Mouse (Mus musculus): ENCODE results near the gene Lin37. TPM values are rescaled to one million over a fixed set of nuclear protein-coding genes. Genes with fewer than 3 reads are reported as not detected.

The Lin37 gene
- total RNA-seq, 1 experiment from 2014 or later = 20.8 TPM

GRCm38 (mm10) chr7:30587842-30588667 is 28.4 kb upstream of the Lin37 start:
- ATAC-seq (replicated peaks; ENCODE audit: low read depth, poor library complexity, severe bottlenecking) = no peak

GRCm38 (mm10) chr7:30586455-30587020 is 26.9 kb upstream of the Lin37 start:
- ATAC-seq (replicated peaks; ENCODE audit: low read depth, poor library complexity, severe bottlenecking) = no peak

GRCm38 (mm10) chr7:30585170-30585569 is 25.5 kb upstream of the Lin37 start:
- ATAC-seq (replicated peaks; ENCODE audit: low read depth, poor library complexity, severe bottlenecking) = no peak

- ATAC-seq (replicated peaks; ENCODE audit: low read depth, poor library complexity, severe bottlenecking) = no peak
Measured at GRCm38 (mm10) chr7:30584339-30584738, 24.7 kb upstream of the Lin37 start.

- no peak for ATAC-seq (replicated peaks; ENCODE audit: low read depth, poor library complexity, severe bottlenecking)
Measured at GRCm38 (mm10) chr7:30581547-30581946, 21.9 kb upstream of the Lin37 start.

GRCm38 (mm10) chr7:30579950-30580349 is 20.3 kb upstream of the Lin37 start:
- no peak for ATAC-seq (replicated peaks; ENCODE audit: low read depth, poor library complexity, severe bottlenecking)

- ATAC-seq (replicated peaks; ENCODE audit: low read depth, poor library complexity, severe bottlenecking) = peak; percentile 65; the same call in 1 of the 2 replicates
Measured at GRCm38 (mm10) chr7:30572969-30573368, 13.3 kb upstream of the Lin37 start.

GRCm38 (mm10) chr7:30572389-30572788 is 12.8 kb upstream of the Lin37 start:
- ATAC-seq (replicated peaks; ENCODE audit: low read depth, poor library complexity, severe bottlenecking) = no peak

- ATAC-seq (replicated peaks; ENCODE audit: low read depth, poor library complexity, severe bottlenecking) = no peak
Measured at GRCm38 (mm10) chr7:30567555-30567954, 7.9 kb upstream of the Lin37 start.

GRCm38 (mm10) chr7:30566033-30566432 is 6.4 kb upstream of the Lin37 start:
- ATAC-seq (replicated peaks; ENCODE audit: low read depth, poor library complexity, severe bottlenecking) = no peak

- no peak for ATAC-seq (replicated peaks; ENCODE audit: low read depth, poor library complexity, severe bottlenecking)
Measured at GRCm38 (mm10) chr7:30564970-30565571, 5.4 kb upstream of the Lin37 start, which contains the start of gene Igflr1. Igflr1 (plus strand) TSS chr7:30565427.

GRCm38 (mm10) chr7:30563906-30564280 is 4.3 kb upstream of the Lin37 start:
- no peak for ATAC-seq (replicated peaks; ENCODE audit: low read depth, poor library complexity, severe bottlenecking)

GRCm38 (mm10) chr7:30563117-30563905 is 3.7 kb upstream of the Lin37 start, which contains the start of the genes U2af1l4, Gm49396 and Psenen:
U2af1l4 (plus strand) TSS chr7:30563301.
Gm49396 (plus strand) TSS chr7:30563344.
Psenen (minus strand) TSS chr7:30563627.
- ATAC-seq (replicated peaks; ENCODE audit: low read depth, poor library complexity, severe bottlenecking) = peak; percentile 64

GRCm38 (mm10) chr7:30562526-30563116 is 3.0 kb upstream of the Lin37 start:
- ATAC-seq (replicated peaks; ENCODE audit: low read depth, poor library complexity, severe bottlenecking) = peak; percentile 9; the same call in 1 of the 2 replicates

- ATAC-seq (replicated peaks; ENCODE audit: low read depth, poor library complexity, severe bottlenecking) = no peak
Measured at GRCm38 (mm10) chr7:30560296-30560695, 658 bp upstream of the Lin37 start.

GRCm38 (mm10) chr7:30558656-30559442 is 789 bp downstream of the Lin37 start:
- ATAC-seq (replicated peaks; ENCODE audit: low read depth, poor library complexity, severe bottlenecking) = no peak

GRCm38 (mm10) chr7:30557901-30558514 is 1.6 kb downstream of the Lin37 start:
- no peak for ATAC-seq (replicated peaks; ENCODE audit: low read depth, poor library complexity, severe bottlenecking)

GRCm38 (mm10) chr7:30556894-30557536 is 2.6 kb downstream of the Lin37 start:
- no peak for ATAC-seq (replicated peaks; ENCODE audit: low read depth, poor library complexity, severe bottlenecking)
